Mouse (Mus musculus) testis, postnatal 10 days (tissue): ENCODE measurements around the gene Ranbp1.
"Not testable (repeated sequence)": the region's sequence is repeated elsewhere in the genome, so short reads cannot be mapped to it uniquely, and the experiment has no call there.

Experiments used
- DNase-seq: peaks from one replicate; pipeline ENCODE4 v3.0.0; 2021; ENCODE audit warnings: low spot score

The Ranbp1 gene

DNA sequence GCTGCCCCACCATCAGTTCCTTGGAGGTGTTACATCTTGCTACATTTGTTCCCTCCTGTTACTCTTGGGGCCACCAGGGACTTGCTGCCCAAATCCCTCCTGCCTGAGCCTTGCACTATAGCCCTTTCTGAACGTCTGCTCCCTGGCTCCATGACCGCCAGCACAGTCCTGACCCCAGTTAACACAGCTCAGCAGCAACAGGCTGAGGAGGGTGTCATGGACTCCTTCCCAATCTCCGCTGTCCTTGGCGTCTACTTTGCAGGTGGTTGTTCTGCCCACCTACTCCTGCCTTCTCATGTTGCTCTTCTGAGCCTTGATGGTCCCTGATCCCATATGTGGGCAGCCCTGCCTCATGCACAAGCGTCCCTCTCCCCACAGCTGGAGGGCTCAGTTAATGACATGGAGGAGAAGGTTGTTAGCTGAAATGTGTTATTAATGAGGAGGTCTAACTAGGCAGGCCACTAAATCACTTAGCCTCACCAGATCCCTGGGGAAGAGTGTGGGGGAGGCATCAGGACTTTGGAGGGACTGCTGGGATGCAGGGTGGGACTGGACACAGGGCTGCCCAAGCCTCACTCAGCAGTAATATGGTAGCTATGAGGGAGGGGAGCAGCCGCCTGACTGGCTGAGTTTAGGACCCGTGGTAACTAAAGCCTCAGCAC is 45.0 kb downstream of the Ranbp1 start:
- no peak for DNase-seq

DNA sequence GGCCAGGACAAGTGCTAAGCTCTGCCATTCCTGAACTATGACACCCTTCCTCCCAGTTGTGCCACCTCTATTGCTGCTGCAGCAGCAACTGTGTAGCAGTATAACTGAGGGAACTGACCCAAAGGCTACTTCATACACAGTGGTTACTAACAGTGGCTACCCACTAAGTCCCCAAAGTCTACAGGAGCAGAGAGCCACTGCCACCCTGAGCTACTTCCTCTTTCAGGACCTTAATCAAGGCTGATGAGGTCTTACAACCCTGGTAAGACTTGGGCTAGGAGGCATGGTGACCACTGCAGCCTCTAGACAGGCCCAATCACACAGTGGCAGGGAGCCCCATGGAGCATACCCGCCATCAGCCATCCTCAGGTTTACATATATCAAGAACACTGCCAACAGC is 46.5 kb downstream of the Ranbp1 start:
- DNase-seq = no peak

DNA sequence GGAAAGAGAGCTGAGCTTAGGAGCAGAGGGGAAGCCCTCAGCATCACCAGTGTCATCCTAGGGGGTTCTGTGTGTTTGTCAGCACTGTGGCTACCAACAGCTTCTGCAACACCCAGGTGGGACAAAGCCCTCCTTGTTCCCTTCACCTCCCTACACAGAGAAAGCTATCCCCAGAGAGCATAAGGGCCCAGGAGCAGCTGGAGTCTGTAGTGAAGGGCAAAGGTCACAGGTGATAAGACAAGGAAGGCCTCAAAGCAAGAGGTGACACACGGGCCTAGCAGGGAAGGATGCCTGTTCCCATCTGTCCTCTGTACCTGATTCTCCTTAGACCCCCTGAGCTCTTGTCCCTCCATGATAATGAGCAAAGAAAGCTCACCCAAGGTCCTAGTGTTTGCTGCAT is 46.9 kb downstream of the Ranbp1 start:
- no peak for DNase-seq

DNA sequence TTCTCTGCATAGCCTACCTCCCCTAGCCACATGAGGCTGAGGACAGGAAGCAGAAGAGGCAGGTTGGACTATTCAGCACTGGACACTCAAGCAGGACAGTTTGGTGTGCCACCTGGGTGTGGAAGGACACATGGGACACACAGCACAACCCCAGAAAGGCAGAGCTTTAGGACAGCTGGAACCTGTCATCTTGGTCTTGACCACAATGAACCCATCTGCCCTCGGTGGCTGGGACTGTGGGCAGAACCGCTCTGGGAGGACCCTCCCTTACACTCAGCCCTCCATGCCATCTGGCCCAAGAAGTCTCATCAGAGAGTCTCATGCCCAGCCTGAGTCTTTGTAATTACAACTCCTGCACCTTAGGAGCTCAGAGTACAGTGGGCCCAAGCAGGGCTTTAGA is 48.5 kb downstream of the Ranbp1 start:
- DNase-seq = no peak

DNA sequence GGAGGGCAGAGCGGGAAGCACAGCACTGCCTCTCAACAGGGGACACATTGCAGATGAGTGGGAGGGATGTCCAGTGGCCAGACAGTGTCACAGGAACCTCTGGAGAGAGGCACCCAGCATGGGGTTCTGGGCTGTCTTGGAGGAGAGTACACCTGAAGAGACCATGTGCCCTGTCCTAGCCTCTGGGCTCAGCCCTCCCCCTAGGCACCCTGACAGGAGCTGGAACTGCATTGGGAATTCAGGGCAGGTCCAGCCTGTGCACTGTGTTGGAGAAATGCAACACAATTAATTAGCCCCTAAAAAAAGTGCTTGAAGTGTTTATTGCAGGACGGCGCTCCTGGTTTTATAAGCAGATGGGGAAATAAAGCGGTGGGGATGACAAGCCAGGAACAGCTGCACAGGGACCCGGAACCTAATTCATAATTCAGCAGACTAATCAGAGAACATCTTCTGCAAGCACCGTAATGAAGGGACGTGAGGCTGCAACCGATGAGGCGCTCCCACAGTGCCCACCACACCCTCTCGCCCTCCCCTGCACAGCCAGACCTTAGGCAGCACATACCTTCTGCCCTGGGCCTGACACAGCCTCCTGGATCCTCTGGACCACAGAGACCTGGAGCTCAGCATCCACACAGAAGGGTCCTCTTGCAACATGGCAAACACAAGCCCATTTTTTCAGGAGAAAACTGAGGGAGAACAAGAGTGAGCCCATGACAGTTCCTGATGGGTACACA is 50.0 kb downstream of the Ranbp1 start:
- no peak for DNase-seq

DNA sequence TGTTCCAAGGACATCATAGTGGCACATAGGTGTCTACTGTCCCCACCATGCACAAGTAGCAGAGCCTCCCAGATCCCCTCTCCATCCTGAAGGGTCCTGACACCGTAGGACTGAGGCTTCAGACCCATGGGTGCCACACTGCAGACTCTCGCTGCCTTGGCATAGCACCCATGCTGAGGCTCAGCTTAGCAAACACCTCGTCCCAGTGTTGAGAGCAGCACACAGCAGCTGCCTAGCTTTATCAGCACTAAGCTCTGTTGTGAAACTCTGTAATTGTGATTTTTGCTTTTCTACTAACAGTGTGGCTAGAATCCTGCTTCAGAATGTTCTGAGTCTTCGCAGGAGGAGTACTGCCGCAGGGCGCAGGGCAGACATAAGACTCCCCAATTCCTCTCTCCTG is 50.7 kb downstream of the Ranbp1 start:
- DNase-seq = no peak

DNA sequence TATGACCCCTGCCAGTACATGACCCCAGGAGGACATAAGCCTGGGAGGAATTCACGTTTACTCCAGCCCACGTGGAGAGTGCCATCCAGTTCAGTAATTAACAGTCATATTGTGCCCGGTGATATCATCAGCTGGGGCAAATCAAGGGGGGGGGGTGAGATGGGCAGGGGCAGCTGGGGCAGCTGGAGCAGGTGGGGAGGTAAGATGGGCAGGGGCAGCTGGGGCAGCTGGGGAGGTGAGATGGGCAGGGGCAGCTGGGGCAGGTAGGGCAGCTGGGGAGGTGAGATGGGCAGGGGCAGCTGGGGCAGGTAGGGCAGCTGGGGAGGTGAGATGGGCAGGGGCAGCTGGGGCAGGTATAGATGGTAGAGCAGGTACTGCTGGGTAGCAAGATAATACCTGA is 53.0 kb downstream of the Ranbp1 start:
- not testable (repeated sequence) for DNase-seq

DNA sequence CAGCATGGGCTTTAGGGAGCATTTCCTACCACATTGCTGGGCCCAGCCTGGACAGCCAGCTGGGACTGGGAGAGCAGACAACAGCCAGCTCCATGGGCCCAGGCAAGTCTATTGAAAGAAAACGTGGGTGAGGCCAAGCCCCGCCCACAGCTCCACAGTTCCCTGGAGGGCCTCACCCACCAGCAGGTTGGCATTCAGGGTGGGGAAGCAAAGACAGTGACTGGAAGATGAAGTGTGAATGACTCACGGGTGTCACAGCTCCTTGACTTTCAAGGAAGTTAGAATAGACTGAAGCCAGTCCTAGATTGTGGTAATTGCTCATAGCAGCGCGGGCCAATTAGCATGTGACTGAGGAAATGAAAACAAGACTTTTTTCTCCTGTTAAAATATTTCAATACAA is 53.5 kb downstream of the Ranbp1 start:
- no peak for DNase-seq

DNA sequence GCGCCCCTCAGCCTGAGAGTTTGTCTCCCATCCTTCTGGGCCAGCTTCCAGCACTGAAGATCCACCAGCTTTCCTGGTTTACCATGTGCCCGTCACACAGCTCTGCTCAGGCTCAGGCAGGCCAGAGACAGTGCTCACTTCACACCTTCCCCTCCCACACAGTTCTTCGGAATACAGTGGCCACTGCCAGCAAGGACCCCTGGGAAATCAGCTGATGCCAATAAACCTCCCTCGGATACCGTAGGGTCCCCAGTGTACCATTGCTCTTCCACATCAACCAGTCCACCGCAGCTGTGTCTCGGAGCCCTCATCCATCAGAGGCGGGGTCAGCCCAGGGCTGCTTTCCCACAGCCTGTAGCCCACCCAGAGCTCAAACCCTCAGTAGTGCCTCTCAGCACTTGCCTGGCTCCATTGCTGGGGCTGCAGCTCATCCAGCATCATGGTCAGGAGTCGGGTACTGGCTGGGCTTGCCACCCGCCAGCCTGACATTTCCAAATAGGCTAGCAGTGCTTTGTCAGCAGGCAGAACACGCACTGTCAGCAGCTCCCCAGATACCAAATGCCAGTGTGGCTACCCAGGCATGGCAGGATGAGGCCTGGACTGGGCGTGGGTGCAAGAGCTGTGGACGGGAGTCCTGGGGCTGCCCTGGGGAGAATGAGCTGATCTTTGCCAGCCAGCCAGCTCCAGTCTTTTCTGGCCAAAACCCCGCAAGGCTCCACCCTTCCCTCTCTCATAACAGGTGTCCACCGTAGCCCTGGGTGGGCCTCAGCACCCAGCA is 54.1 kb downstream of the Ranbp1 start:
- DNase-seq = no peak

DNA sequence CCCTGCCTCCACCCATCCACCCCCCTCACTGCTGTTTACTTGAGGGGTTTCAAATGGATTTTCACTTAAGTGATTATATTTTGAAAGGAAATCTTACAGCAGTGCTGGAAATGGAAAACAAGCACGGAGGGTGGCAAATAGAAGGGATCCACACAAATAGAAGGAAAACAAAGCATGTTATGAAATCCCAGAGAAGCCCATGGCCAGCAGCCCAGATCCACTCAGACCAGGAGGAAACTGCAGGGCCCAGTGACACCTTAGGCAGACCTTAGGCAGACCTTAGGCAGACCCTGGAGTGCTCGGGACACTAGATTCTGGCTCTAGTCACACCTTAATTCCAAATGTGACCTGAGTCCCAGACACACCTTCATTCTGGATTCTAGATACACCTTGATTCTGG is 57.5 kb downstream of the Ranbp1 start:
- DNase-seq = no peak
